Mouse (Mus musculus) ES-E14 (cell line): ENCODE results near the gene Itpr1.

Experiments
- MAFK ChIP-seq: IDR thresholded peaks from 2 replicates; pipeline ENCODE4 v1.6.1; 2014; ENCODE audit warnings: mild to moderate bottlenecking, low read depth, low read length, inconsistent platforms; ENCODE audit not compliant: insufficient read depth
- ZC3H11A ChIP-seq: IDR thresholded peaks from 2 replicates; pipeline ENCODE4 v1.6.1; 2012; ENCODE audit warnings: low read depth, mild to moderate bottlenecking, inconsistent platforms, low read length, borderline replicate concordance
- ZNF384 ChIP-seq: IDR thresholded peaks from 2 replicates; pipeline ENCODE4 v1.6.1; 2012; ENCODE audit warnings: low read depth, low read length, inconsistent platforms

- TF ChIP-seq ZNF384 (no peak), MAFK (no peak), ZC3H11A (no peak)
Measured at GRCm38 (mm10) chr6:108534596-108534995, 321.7 kb downstream of the Itpr1 start.
